Mouse (Mus musculus) forebrain, embryonic 14.5 days (tissue): ENCODE data around the gene Pgap1. TPM values are rescaled to one million over a fixed set of nuclear protein-coding genes. Genes with fewer than 3 reads are reported as not detected.
A peak's percentile ranks its signal among the peaks of the same experiment; 100 is the strongest.

Experiments used
- ATAC-seq: fragments of 200-750 bp; cut with Nextera tagmentation; 2 replicates; pipeline ENCODE4 v1.8.0; 2017; ENCODE audit warnings: mild to moderate bottlenecking, moderate library complexity
- DNase-seq: peaks from one replicate; pipeline ENCODE4 v3.0.0-alpha.2; 2015; ENCODE audit warnings: low spot score
- H3K27ac ChIP-seq: fragments of 300-500 bp; sonication (generic); 2 replicates; pipeline ENCODE4 v1.5.1; 2014; ENCODE audit warnings: low read depth, mild to moderate bottlenecking, control low read depth, low read length, moderate library complexity
- H3K27me3 ChIP-seq: fragments of 300-500 bp; sonication (generic); replicated peaks from 2 replicates; pipeline ENCODE4 v1.6.1; 2014; ENCODE audit warnings: low read length, control low read depth, mixed read lengths; ENCODE audit not compliant: control insufficient read depth, insufficient read depth
- H3K36me3 ChIP-seq: fragments of 300-500 bp; sonication (generic); 2 replicates; pipeline ENCODE4 v1.6.1; 2014; ENCODE audit warnings: low read length, control low read depth; ENCODE audit not compliant: control insufficient read depth, insufficient read depth
- H3K4me1 ChIP-seq: fragments of 300-500 bp; sonication (generic); 2 replicates; pipeline ENCODE4 v1.6.1; 2014; ENCODE audit warnings: antibody characterized with exemption, low read length, control low read depth; ENCODE audit not compliant: control insufficient read depth, insufficient read depth
- H3K4me2 ChIP-seq: fragments of 300-500 bp; sonication (generic); 2 replicates; pipeline ENCODE4 v1.6.1; 2014; ENCODE audit warnings: mild to moderate bottlenecking, control low read depth, low read length
- H3K4me3 ChIP-seq: fragments of 300-500 bp; sonication (generic); 2 replicates; pipeline ENCODE4 v1.5.1; 2014; ENCODE audit warnings: low read depth, low read length, control low read depth
- H3K9ac ChIP-seq: fragments of 300-500 bp; sonication (generic); 2 replicates; pipeline ENCODE4 v1.6.1; 2014; ENCODE audit warnings: mild to moderate bottlenecking, low read length, control low read depth, moderate library complexity
- H3K9me3 ChIP-seq: fragments of 300-500 bp; sonication (generic); replicated peaks from 2 replicates; pipeline ENCODE4 v1.6.1; 2016; ENCODE audit warnings: low read length, control low read depth, mixed read lengths; ENCODE audit not compliant: control insufficient read depth
- WGBS: fragments of 180-500 bp; shearing (Covaris S2); extraction: QIAGEN DNeasy Blood & Tissue Kit; methylation state at CpG from one replicate; pipeline ENCODE4 v1.1.7; 2014; 5-methylcytosine and 5-hydroxymethylcytosine counted together
- polyA plus RNA-seq: library from polyadenylated mRNA; unstranded; fragments of >200 nt; fragmentation: Nextera tagmentation; extraction: Ambion mirVana; gene quantifications from 2 replicates; pipeline ENCODE4 v1.2.1, GENCODE M21; 2014

Gene Pgap1
- polyA plus RNA-seq, 1 experiment from 2014 or later, result 33.3 TPM

DNA sequence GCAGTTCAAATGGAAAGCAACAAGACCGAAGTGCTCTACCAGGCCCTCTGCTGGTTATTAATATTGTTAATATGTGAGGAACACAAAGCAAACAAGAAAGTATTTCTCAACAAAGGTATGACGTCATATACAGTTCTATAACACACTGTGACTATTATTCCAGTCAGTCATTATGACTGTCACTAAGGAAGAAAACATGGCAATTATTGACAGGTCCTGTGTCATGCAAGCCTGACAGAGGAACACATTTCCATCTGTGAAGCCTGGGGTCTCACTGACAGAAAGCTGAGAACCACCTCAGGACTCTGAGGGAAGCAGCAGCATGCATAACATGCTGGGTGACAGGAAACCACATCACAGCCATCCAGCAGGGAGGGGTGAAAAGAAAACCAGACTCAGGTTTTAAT, 65.0 kb downstream of the Pgap1 start:
- ATAC-seq (no peak), DNase-seq (peak; percentile 26)
- Histone ChIP-seq H3K27me3 (no peaks in the 10 kb centered on the region), H3K36me3 (peaks cover 69% of the 10 kb centered on the region), H3K4me3 (no peak overlapping the region), H3K9me3 (no peaks in the 10 kb centered on the region), H3K27ac (no peak overlapping the region), H3K4me1 (no peaks in the 10 kb centered on the region), H3K9ac (no peak overlapping the region), H3K4me2 (no peak overlapping the region)
- 86% methylated on average over 2 of the region's 2 CpGs for WGBS

DNA sequence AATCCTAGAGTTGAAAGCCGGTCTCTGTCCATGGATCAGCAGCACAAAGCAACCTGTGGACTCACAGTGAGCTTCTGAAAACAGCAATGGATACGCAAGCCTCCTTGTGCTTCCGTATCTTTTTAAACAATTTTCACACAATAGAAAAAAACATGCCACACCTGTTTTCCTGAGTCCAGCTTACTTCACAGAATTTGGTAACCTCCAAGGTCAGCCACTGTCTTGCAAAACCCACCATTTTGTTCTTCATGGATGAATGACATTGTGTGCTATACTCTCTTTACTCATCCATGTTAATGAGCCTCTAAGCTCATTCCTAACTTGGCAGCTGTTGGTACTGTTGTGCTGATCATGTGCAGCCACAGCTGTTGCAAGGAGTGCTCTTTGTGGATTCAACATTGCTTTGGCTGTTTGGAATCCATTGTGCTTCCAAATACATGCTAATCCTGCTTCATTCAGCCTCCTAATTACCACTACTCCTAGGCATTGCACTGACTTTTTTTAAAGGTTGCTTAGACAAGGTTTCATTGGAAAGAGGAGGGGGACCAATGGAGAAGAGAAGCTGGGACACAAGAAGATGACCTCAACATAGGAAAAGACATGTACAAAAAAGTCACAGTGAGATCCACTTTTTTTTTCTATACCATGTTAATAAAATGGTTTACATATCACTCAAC, 72.6 kb downstream of the Pgap1 start:
- H3K4me1 ChIP-seq, result no peaks in the 10 kb centered on the region
- ATAC-seq, result peak; percentile 76
- peaks cover 70% of the 10 kb centered on the region for H3K36me3 ChIP-seq
- H3K4me3 ChIP-seq, result no peak overlapping the region
- no peak overlapping the region for H3K9ac ChIP-seq
- no peaks in the 10 kb centered on the region for H3K27me3 ChIP-seq
- WGBS, result 66% methylated on average over 3 of the region's 3 CpGs
- peak; percentile 57 for DNase-seq
- no peak overlapping the region for H3K4me2 ChIP-seq
- H3K27ac ChIP-seq, result no peak overlapping the region
- no peaks in the 10 kb centered on the region for H3K9me3 ChIP-seq

- Histone ChIP-seq H3K4me2 (no peak overlapping the region), H3K4me3 (no peak overlapping the region), H3K27ac (no peak overlapping the region), H3K36me3 (peaks cover 46% of the 10 kb centered on the region), H3K9me3 (no peaks in the 10 kb centered on the region), H3K27me3 (no peaks in the 10 kb centered on the region), H3K4me1 (no peaks in the 10 kb centered on the region), H3K9ac (no peak overlapping the region)
- WGBS, result 96% methylated on average over 12 of the region's 12 CpGs
- ATAC-seq (no peak), DNase-seq (no peak)
Measured at GRCm38 (mm10) chr1:54480491-54480890, 77.0 kb downstream of the Pgap1 start.

DNA sequence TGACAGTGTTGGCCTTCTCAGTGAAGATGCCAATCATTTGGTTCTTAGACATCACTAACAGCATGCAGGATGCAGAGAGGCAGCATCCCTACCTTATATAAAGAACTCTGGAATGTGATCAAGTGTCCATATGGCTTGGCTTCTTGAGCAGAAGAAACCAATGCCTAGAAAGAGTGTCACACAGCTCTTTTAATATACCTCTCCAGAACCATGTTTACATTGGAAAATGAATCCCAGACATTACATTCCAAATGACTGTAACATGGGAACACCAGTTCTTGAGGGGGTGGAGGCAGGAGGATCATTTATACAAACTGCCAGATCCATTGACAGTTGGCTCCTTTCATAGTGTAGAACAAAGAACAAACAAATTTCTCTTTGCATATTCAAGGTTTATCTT, 88.8 kb downstream of the Pgap1 start:
- Histone ChIP-seq H3K4me3 (no peak overlapping the region), H3K4me1 (no peaks in the 10 kb centered on the region), H3K27me3 (no peaks in the 10 kb centered on the region), H3K9me3 (no peaks in the 10 kb centered on the region), H3K27ac (no peak overlapping the region), H3K36me3 (peaks cover 5% of the 10 kb centered on the region; the same call in 1 of the 2 replicates), H3K4me2 (no peak overlapping the region), H3K9ac (no peak overlapping the region)
- peak; percentile 6 for DNase-seq
- ATAC-seq, result no peak

DNA sequence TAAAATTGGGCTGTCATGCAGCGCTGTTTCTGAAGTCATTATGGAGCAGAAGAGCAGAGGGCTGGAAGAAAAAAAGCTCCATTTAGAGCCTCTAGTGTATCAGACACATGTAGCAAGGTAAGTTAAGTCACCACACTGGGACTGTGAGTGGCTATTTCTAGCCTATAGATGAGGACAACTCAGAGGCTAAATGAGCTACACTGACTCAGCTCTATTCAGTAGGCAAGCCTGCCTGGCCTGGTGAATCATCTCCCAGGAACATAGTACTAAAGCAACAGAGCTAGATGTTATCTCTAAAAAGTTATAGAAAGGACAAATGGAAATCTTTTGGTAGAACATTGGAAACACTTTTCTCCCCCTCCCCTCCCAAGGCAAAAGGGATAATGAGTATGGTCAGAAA, 90.1 kb downstream of the Pgap1 start:
- no peaks in the 10 kb centered on the region for H3K4me1 ChIP-seq
- peaks cover 5% of the 10 kb centered on the region; the same call in 1 of the 2 replicates for H3K36me3 ChIP-seq
- no peak overlapping the region for H3K27ac ChIP-seq
- H3K9me3 ChIP-seq, result no peaks in the 10 kb centered on the region
- 96% methylated on average over 1 of the region's 1 CpGs for WGBS
- H3K9ac ChIP-seq, result no peak overlapping the region
- no peak overlapping the region for H3K4me2 ChIP-seq
- no peak overlapping the region for H3K4me3 ChIP-seq
- H3K27me3 ChIP-seq, result no peaks in the 10 kb centered on the region
- no peak for ATAC-seq
- DNase-seq, result no peak

GRCm38 (mm10) chr1:54452116-54452515, 105.4 kb downstream of the Pgap1 start:
- DNase-seq, result no peak
- no peak overlapping the region for H3K4me3 ChIP-seq
- H3K27ac ChIP-seq, result no peak overlapping the region
- 90% methylated on average over 2 of the region's 2 CpGs for WGBS
- no peaks in the 10 kb centered on the region for H3K27me3 ChIP-seq
- H3K9ac ChIP-seq, result no peak overlapping the region
- ATAC-seq, result no peak
- no peaks in the 10 kb centered on the region for H3K4me1 ChIP-seq
- no peaks in the 10 kb centered on the region for H3K9me3 ChIP-seq
- H3K4me2 ChIP-seq, result no peak overlapping the region
- no peaks in the 10 kb centered on the region for H3K36me3 ChIP-seq

DNA sequence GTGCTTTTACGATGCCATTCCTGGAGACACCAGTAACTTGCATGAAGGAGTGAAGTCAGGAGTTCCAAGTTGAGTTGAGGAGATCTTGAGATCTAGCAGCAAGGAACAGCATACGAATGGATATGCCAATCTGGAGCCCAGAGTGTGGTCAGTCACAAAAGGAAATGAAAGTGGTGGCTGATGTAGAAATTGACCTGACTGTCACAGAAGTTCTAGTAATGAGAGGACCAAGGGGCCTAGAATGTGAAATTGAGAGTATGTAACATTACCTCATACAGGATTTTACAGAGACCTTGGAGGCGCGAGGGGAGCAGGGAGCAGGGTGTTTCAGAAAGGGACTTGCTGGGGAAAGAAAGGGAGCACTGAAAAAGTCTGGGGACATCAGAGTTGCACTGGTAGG, 108.7 kb downstream of the Pgap1 start:
- ATAC-seq, result no peak
- H3K4me2 ChIP-seq, result no peak overlapping the region
- DNase-seq, result no peak
- H3K4me1 ChIP-seq, result no peaks in the 10 kb centered on the region
- no peak overlapping the region for H3K9ac ChIP-seq
- WGBS, result 85% methylated on average over 4 of the region's 4 CpGs
- no peaks in the 10 kb centered on the region for H3K9me3 ChIP-seq
- no peaks in the 10 kb centered on the region for H3K27me3 ChIP-seq
- H3K36me3 ChIP-seq, result no peaks in the 10 kb centered on the region
- no peak overlapping the region for H3K27ac ChIP-seq
- H3K4me3 ChIP-seq, result no peak overlapping the region

DNA sequence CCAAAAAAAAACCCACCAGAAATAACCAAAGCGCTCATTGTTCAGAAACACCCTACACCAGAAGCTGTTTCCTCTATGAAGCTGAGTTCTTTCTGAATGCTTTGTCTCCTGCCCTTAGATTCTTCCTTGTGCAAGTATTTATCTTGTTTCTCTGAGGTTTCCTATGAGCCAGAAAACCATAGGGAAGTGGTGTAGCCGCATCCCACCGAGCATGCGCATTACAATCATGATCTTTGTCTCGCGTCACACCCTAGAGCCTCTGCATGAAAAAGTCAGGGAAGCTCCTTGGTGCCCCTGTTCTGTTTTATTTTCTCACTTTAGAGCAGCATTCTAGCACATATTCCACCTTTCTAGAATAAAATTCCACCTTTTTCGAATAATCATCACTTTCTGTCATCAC, 113.8 kb downstream of the Pgap1 start:
- WGBS, result 58% methylated on average over 7 of the region's 7 CpGs
- Histone ChIP-seq H3K27ac (no peak overlapping the region), H3K4me2 (no peak overlapping the region), H3K27me3 (no peaks in the 10 kb centered on the region), H3K9me3 (no peaks in the 10 kb centered on the region), H3K4me3 (no peak overlapping the region), H3K9ac (no peak overlapping the region), H3K36me3 (no peaks in the 10 kb centered on the region), H3K4me1 (no peaks in the 10 kb centered on the region)
- peak; percentile 30 for DNase-seq
- no peak for ATAC-seq

DNA sequence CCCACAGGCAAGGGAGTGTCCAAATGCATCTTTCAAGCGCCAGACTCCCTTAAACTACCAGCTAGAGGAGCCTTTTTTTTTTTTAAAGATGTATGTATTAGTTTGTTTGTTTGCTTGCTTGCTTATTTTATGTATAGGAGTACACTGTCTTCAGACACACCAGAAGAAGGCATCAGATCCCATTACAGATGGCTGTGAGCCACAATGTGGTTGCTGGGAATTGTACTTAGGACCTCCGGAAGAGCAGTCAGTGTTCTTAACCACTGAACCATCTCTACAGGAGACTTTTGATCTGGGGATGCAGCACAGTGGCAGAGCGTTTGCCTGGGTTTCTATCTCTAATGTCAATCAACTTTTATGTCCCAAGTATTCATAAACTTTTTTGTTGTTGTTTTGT, 118.4 kb downstream of the Pgap1 start:
- Histone ChIP-seq H3K4me3 (peak overlapping the region; percentile 69), H3K9ac (peak overlapping the region; percentile 86), H3K4me1 (peaks cover 7% of the 10 kb centered on the region; the same call in 1 of the 2 replicates), H3K4me2 (peak overlapping the region; percentile 79), H3K27ac (no peak overlapping the region), H3K9me3 (no peaks in the 10 kb centered on the region), H3K27me3 (no peaks in the 10 kb centered on the region), H3K36me3 (0 out of 2 replicates have a peak, but pooled peaks cover under 1% of the 10 kb centered on the region)
- 46% methylated on average over 3 of the region's 3 CpGs for WGBS
- no peak for ATAC-seq
- no peak for DNase-seq
